ENCODE assay signal across 8 mouse cellular contexts in genomic region chr11:50226406-50226805, GRCm38 (mm10). TPM values are rescaled to one million over a fixed set of nuclear protein-coding genes. Genes with fewer than 3 reads are reported as not detected.
DNase-seq lines count a peak whose midpoint lies in the region; ATAC-seq and TF ChIP-seq lines count a peak whose summit lies in the region.

No protein-coding gene starts in this region.

- H3K36me3 ChIP-seq in heart, embryonic 13.5 days = peaks cover 5% of the 10 kb centered on the region; the same call in 1 of the 2 replicates
- H3K36me3 ChIP-seq in G1E (replicated peaks) (peaks cover 62% of the 10 kb centered on the region), macrophage (ENCODE audit: inconsistent target) (0 out of 2 replicates have a peak, but pooled peaks cover 6% of the 10 kb centered on the region)
- H3K36me3 ChIP-seq in heart, embryonic 16.5 days (ENCODE audit: control insufficient read depth, insufficient read depth) = no peaks in the 10 kb centered on the region

- peak overlapping the region; percentile 88 for H3K27ac ChIP-seq in heart, embryonic 13.5 days (replicated peaks)
- peak overlapping the region; percentile 81 for H3K27ac ChIP-seq in heart, embryonic 16.5 days (ENCODE audit: low read length)
- H3K27ac ChIP-seq in macrophage = peak overlapping the region; percentile 82

- peaks cover 17% of the 10 kb centered on the region for H3K27me3 ChIP-seq in heart, embryonic 13.5 days (replicated peaks)
- H3K27me3 ChIP-seq in G1E (ENCODE audit: insufficient read depth, low read length) = no peaks in the 10 kb centered on the region
- H3K27me3 ChIP-seq in heart, embryonic 16.5 days (ENCODE audit: control insufficient read depth, insufficient read depth, low read length) = no peaks in the 10 kb centered on the region

- H3K4me1 ChIP-seq in heart, embryonic 13.5 days = peaks cover 53% of the 10 kb centered on the region
- peaks cover 79% of the 10 kb centered on the region for H3K4me1 ChIP-seq in G1E (ENCODE audit: insufficient read depth, low read depth, low read length)
- peaks cover 36% of the 10 kb centered on the region for H3K4me1 ChIP-seq in heart, embryonic 16.5 days (ENCODE audit: control insufficient read depth, insufficient read depth, low read length)

- H3K79me2 ChIP-seq in macrophage (ENCODE audit: inconsistent target) = peaks cover 77% of the 10 kb centered on the region

- peak overlapping the region; percentile 93 for H3K4me3 ChIP-seq in heart, embryonic 13.5 days
- peak overlapping the region; percentile 83 for H3K4me3 ChIP-seq in G1E (ENCODE audit: low read depth, low read length)
- peak overlapping the region; percentile 89 for H3K4me3 ChIP-seq in heart, embryonic 16.5 days (ENCODE audit: low read length)
- peak overlapping the region; percentile 72 for H3K4me3 ChIP-seq in macrophage (ENCODE audit: inconsistent target)

- ATAC-seq in heart, embryonic 13.5 days (ENCODE audit: extremely low read depth, insufficient number of reproducible peaks, low FRiP score, low TSS enrichment) = no peak
- ATAC-seq in G1E (ENCODE audit: extremely low read depth, insufficient number of reproducible peaks, low FRiP score, poor library complexity, severe bottlenecking) = no peak
- no peak for ATAC-seq in heart, embryonic 16.5 days (replicated peaks; ENCODE audit: extremely low read depth, insufficient read depth, low FRiP score)

- 28% methylated on average over 2 of the region's 2 CpGs for WGBS in heart, embryonic 13.5 days
- WGBS in heart, embryonic 16.5 days = 40% methylated on average over 2 of the region's 2 CpGs
- WGBS in macrophage (ENCODE audit: missing documents) = 10% methylated on average over 2 of the region's 2 CpGs

- no peaks in the 10 kb centered on the region for H3K9me3 ChIP-seq in heart, embryonic 13.5 days
- H3K9me3 ChIP-seq in G1E (replicated peaks) = no peaks in the 10 kb centered on the region
- no peaks in the 10 kb centered on the region for H3K9me3 ChIP-seq in heart, embryonic 16.5 days (replicated peaks; ENCODE audit: control insufficient read depth, low read length)

- TF ChIP-seq CTCF in G1E (IDR thresholded peaks at IDR 0.05; ENCODE audit: low read depth, low read length) = no peak

- intact Hi-C loops in left cerebral cortex, postnatal 4 days (cut with DNase I) = no loop called here

- no peak for DNase-seq in heart, adult 9 months (ENCODE audit: low spot score in 2 of 2)
- no peak for DNase-seq in G1E (ENCODE audit: low spot score)
- no peak for DNase-seq in thymus, postnatal 10 days (ENCODE audit: low spot score in 2 of 2)
- no peak for DNase-seq in left cerebral cortex, postnatal 4 days
- DNase-seq in thymus, postnatal 0 days (ENCODE audit: low spot score) = no peak

- H3K4me2 ChIP-seq in heart, embryonic 13.5 days = peak overlapping the region; percentile 95
- peak overlapping the region; percentile 96 for H3K4me2 ChIP-seq in heart, embryonic 16.5 days (ENCODE audit: low read depth, low read length)

- peak overlapping the region; percentile 98 for H3K9ac ChIP-seq in heart, embryonic 13.5 days
- H3K9ac ChIP-seq in heart, embryonic 16.5 days (ENCODE audit: low read length) = peak overlapping the region; percentile 95

RNA-seq across cellular contexts. Expression of gene Ltc4s, which starts 12.0 kb away (rescaled TPM):
- polyA plus RNA-seq in heart, embryonic 13.5 days (2015; fragmentation: Nextera tagmentation; extraction: Ambion mirVana) = 1.1 and 2.9 TPM in 2 replicates
- not detected in 2 replicates for total RNA-seq in G1E (2014; fragmentation: Nextera tagmentation)
- total RNA-seq in G1E (2017) = not detected in 2 replicates
- not detected in 2 replicates for polyA plus RNA-seq in G1E (2012)
- 1.5 and 2.3 TPM in 2 replicates for polyA plus RNA-seq in heart, embryonic 16.5 days (2015; fragmentation: Nextera tagmentation; extraction: Ambion mirVana)
- total RNA-seq in macrophage (2018; cell fraction: chromatin; rRNA removed) = 1 to 10 TPM in 16 of 26 experiments, not detected in 10; 1.1 to 9.0 (median 4.6) TPM
- total RNA-seq in macrophage (2018; cell fraction: cytosol; rRNA removed) = 10 to 100 TPM in 12 of 26 experiments, 1 to 10 TPM in 13, under 1 TPM in 1; 0.96 to 18.9 (median 6.4) TPM
- total RNA-seq in macrophage (2018; cell fraction: nucleus; rRNA removed) = 10 to 100 TPM in 10 of 26 experiments, 1 to 10 TPM in 12, not detected in 4; 1.2 to 17.6 (median 8.1) TPM
- 6.5 to 23.2 TPM (median 6.5 TPM) in 3 replicates for polyA plus RNA-seq in macrophage (2018)
- total RNA-seq in left cerebral cortex, postnatal 4 days (2021) = 1 to 10 TPM; 3.1 to 4.1 TPM
- 3.5 and 3.7 TPM in 2 replicates for polyA plus RNA-seq in thymus, postnatal 0 days (2015; fragmentation: Nextera tagmentation; extraction: Ambion mirVana)

RNA-seq across cellular contexts. Expression of gene Mgat4b, which starts 15.7 kb away (rescaled TPM):
- 22.2 and 25.2 TPM in 2 replicates for polyA plus RNA-seq in heart, embryonic 13.5 days (2015; fragmentation: Nextera tagmentation; extraction: Ambion mirVana)
- total RNA-seq in G1E (2014; fragmentation: Nextera tagmentation) = 18.4 and 24.2 TPM in 2 replicates
- total RNA-seq in G1E (2017) = 15.6 and 18.3 TPM in 2 replicates
- 106 and 120 TPM in 2 replicates for polyA plus RNA-seq in G1E (2012)
- 11.8 and 29.2 TPM in 2 replicates for polyA plus RNA-seq in heart, embryonic 16.5 days (2015; fragmentation: Nextera tagmentation; extraction: Ambion mirVana)
- 100 to 1,000 TPM in 8 of 26 experiments, 10 to 100 TPM in 18; 41.6 to 398 (median 88.9) TPM for total RNA-seq in macrophage (2018; cell fraction: chromatin; rRNA removed)
- 10 to 100 TPM; 50.5 to 85.9 (median 70.2) TPM for total RNA-seq in macrophage (2018; cell fraction: cytosol; rRNA removed)
- total RNA-seq in macrophage (2018; cell fraction: nucleus; rRNA removed) = 100 to 1,000 TPM in 8 of 26 experiments, 10 to 100 TPM in 18; 57.5 to 143 (median 87.9) TPM
- 34.3 to 55.7 TPM (median 49.2 TPM) in 3 replicates for polyA plus RNA-seq in macrophage (2018)
- 100 to 1,000 TPM; 179 to 189 TPM for total RNA-seq in left cerebral cortex, postnatal 4 days (2021)
- 8.6 and 11.8 TPM in 2 replicates for polyA plus RNA-seq in thymus, postnatal 0 days (2015; fragmentation: Nextera tagmentation; extraction: Ambion mirVana)

RNA-seq across cellular contexts. Expression of gene Sqstm1, which starts 15.8 kb away (rescaled TPM):
- 265 and 277 TPM in 2 replicates for polyA plus RNA-seq in heart, embryonic 13.5 days (2015; fragmentation: Nextera tagmentation; extraction: Ambion mirVana)
- total RNA-seq in G1E (2014; fragmentation: Nextera tagmentation) (118 and 252 TPM in 2 replicates), G1E (2017) (663 and 687 TPM in 2 replicates)
- polyA plus RNA-seq in G1E (2012) (134 and 138 TPM in 2 replicates), macrophage (2018) (491 to 809 TPM (median 572 TPM) in 3 replicates)
- 261 and 264 TPM in 2 replicates for polyA plus RNA-seq in heart, embryonic 16.5 days (2015; fragmentation: Nextera tagmentation; extraction: Ambion mirVana)
- 1,000 to 10,000 TPM in 16 of 26 experiments, 100 to 1,000 TPM in 10; 388 to 4,292 (median 1,510) TPM for total RNA-seq in macrophage (2018; cell fraction: chromatin; rRNA removed)
- 1,000 to 10,000 TPM in 13 of 26 experiments, 100 to 1,000 TPM in 13; 523 to 2,418 (median 986) TPM for total RNA-seq in macrophage (2018; cell fraction: cytosol; rRNA removed)
- total RNA-seq in macrophage (2018; cell fraction: nucleus; rRNA removed) = 1,000 to 10,000 TPM in 17 of 26 experiments, 100 to 1,000 TPM in 9; 377 to 2,781 (median 1,417) TPM
- 100 to 1,000 TPM; 262 to 293 TPM for total RNA-seq in left cerebral cortex, postnatal 4 days (2021)
- polyA plus RNA-seq in thymus, postnatal 0 days (2015; fragmentation: Nextera tagmentation; extraction: Ambion mirVana) = 233 and 246 TPM in 2 replicates

RNA-seq across cellular contexts. Expression of gene Mrnip, which starts 52.2 kb away (rescaled TPM):
- polyA plus RNA-seq in heart, embryonic 13.5 days (2015; fragmentation: Nextera tagmentation; extraction: Ambion mirVana) = 12.8 and 13.0 TPM in 2 replicates
- total RNA-seq in G1E (2014; fragmentation: Nextera tagmentation) (44.8 and 63.7 TPM in 2 replicates), G1E (2017) (17.4 and 17.6 TPM in 2 replicates)
- polyA plus RNA-seq in G1E (2012) (6.5 and 10.6 TPM in 2 replicates), macrophage (2018) (2.3 to 4.9 TPM (median 2.4 TPM) in 3 replicates)
- polyA plus RNA-seq in heart, embryonic 16.5 days (2015; fragmentation: Nextera tagmentation; extraction: Ambion mirVana) = 9.4 and 9.6 TPM in 2 replicates
- total RNA-seq in macrophage (2018; cell fraction: chromatin; rRNA removed) = 1 to 10 TPM in 19 of 26 experiments, under 1 TPM in 2, not detected in 5; 0.81 to 8.4 (median 4.1) TPM
- total RNA-seq in macrophage (2018; cell fraction: cytosol; rRNA removed) = 1 to 10 TPM in 23 of 26 experiments, under 1 TPM in 3; 0.38 to 3.5 (median 2.1) TPM
- total RNA-seq in macrophage (2018; cell fraction: nucleus; rRNA removed) = 1 to 10 TPM in 20 of 26 experiments, under 1 TPM in 3, not detected in 3; 0.40 to 6.3 (median 1.7) TPM
- 10 to 100 TPM; 19.1 to 20.3 TPM for total RNA-seq in left cerebral cortex, postnatal 4 days (2021)
- 13.1 and 15.3 TPM in 2 replicates for polyA plus RNA-seq in thymus, postnatal 0 days (2015; fragmentation: Nextera tagmentation; extraction: Ambion mirVana)
